Mouse (Mus musculus) neural tube, embryonic 12.5 days (tissue): ENCODE measurements around the gene Slc27a2. TPM values are rescaled to one million over a fixed set of nuclear protein-coding genes. Genes with fewer than 3 reads are reported as not detected.
"Not testable (repeated sequence)": the region's sequence is repeated elsewhere in the genome, so short reads cannot be mapped to it uniquely, and the experiment has no call there.

Source experiments
- ATAC-seq: fragments of 200-750 bp; cut with Nextera tagmentation; 2 replicates; pipeline ENCODE4 v1.8.0; 2017; ENCODE audit warnings: low read depth, mild to moderate bottlenecking, moderate TSS enrichment, moderate library complexity; ENCODE audit not compliant: low FRiP score
- H3K27ac ChIP-seq: fragments of 300-500 bp; sonication (generic); 2 replicates; pipeline ENCODE4 v1.5.1; 2016
- H3K27me3 ChIP-seq: fragments of 300-500 bp; sonication (generic); replicated peaks from 2 replicates; pipeline ENCODE4 v1.6.1; 2016; ENCODE audit warnings: mild to moderate bottlenecking
- H3K36me3 ChIP-seq: fragments of 300-500 bp; sonication (generic); 2 replicates; pipeline ENCODE4 v1.6.1; 2016; ENCODE audit warnings: mild to moderate bottlenecking
- H3K4me1 ChIP-seq: fragments of 300-500 bp; sonication (generic); 2 replicates; pipeline ENCODE4 v1.6.1; 2016
- H3K4me2 ChIP-seq: fragments of 300-500 bp; sonication (generic); replicated peaks from 2 replicates; pipeline ENCODE4 v1.6.1; 2016; ENCODE audit warnings: mild to moderate bottlenecking
- H3K4me3 ChIP-seq: fragments of 300-500 bp; sonication (generic); 2 replicates; pipeline ENCODE4 v1.5.1; 2016
- H3K9ac ChIP-seq: fragments of 300-500 bp; sonication (generic); 2 replicates; pipeline ENCODE4 v1.6.1; 2016; ENCODE audit warnings: mild to moderate bottlenecking
- H3K9me3 ChIP-seq: fragments of 300-500 bp; sonication (generic); 2 replicates; pipeline ENCODE4 v1.6.1; 2016; ENCODE audit warnings: mild to moderate bottlenecking
- WGBS: fragments of 180-500 bp; shearing (Covaris S2); methylation state at CpG from one replicate; pipeline ENCODE4 v1.1.7; 2016; 5-methylcytosine and 5-hydroxymethylcytosine counted together
- polyA plus RNA-seq: library from polyadenylated mRNA; unstranded; fragments of >200 nt; fragmentation: Nextera tagmentation; extraction: Ambion mirVana; gene quantifications from 2 replicates; pipeline ENCODE4 v1.2.1, GENCODE M21; 2016

Gene Slc27a2
- polyA plus RNA-seq, 1 experiment from 2014 or later: 1.9 TPM

GRCm38 (mm10) chr2:126596347-126597072 lies 44.3 kb downstream of the Slc27a2 start:
- no peaks in the 10 kb centered on the region for H3K9me3 ChIP-seq
- H3K36me3 ChIP-seq: no peaks in the 10 kb centered on the region
- no peaks in the 10 kb centered on the region for H3K27me3 ChIP-seq
- 91% methylated on average over 7 of the region's 7 CpGs for WGBS
- no peak overlapping the region for H3K4me2 ChIP-seq
- no peak overlapping the region for H3K27ac ChIP-seq
- H3K9ac ChIP-seq: no peak overlapping the region
- ATAC-seq: no peak
- H3K4me1 ChIP-seq: no peaks in the 10 kb centered on the region
- no peak overlapping the region for H3K4me3 ChIP-seq

GRCm38 (mm10) chr2:126597279-126598241 lies 45.4 kb downstream of the Slc27a2 start:
- Histone ChIP-seq H3K27me3 (no peaks in the 10 kb centered on the region), H3K4me1 (no peaks in the 10 kb centered on the region), H3K4me2 (no peak overlapping the region), H3K36me3 (no peaks in the 10 kb centered on the region), H3K9me3 (no peaks in the 10 kb centered on the region), H3K4me3 (no peak overlapping the region), H3K9ac (no peak overlapping the region), H3K27ac (no peak overlapping the region)
- no peak for ATAC-seq
- 88% methylated on average over 20 of the region's 20 CpGs for WGBS

GRCm38 (mm10) chr2:126598359-126598758 lies 46.2 kb downstream of the Slc27a2 start:
- ATAC-seq: no peak
- no peak overlapping the region for H3K4me2 ChIP-seq
- no peaks in the 10 kb centered on the region for H3K36me3 ChIP-seq
- no peak overlapping the region for H3K4me3 ChIP-seq
- H3K27me3 ChIP-seq: no peaks in the 10 kb centered on the region
- H3K27ac ChIP-seq: no peak overlapping the region
- no peaks in the 10 kb centered on the region for H3K4me1 ChIP-seq
- no peak overlapping the region for H3K9ac ChIP-seq
- H3K9me3 ChIP-seq: no peaks in the 10 kb centered on the region
- 74% methylated on average over 2 of the region's 2 CpGs for WGBS

GRCm38 (mm10) chr2:126599005-126599404 lies 46.8 kb downstream of the Slc27a2 start:
- Histone ChIP-seq H3K27me3 (no peaks in the 10 kb centered on the region), H3K4me1 (no peaks in the 10 kb centered on the region), H3K36me3 (no peaks in the 10 kb centered on the region), H3K9ac (no peak overlapping the region), H3K27ac (no peak overlapping the region), H3K9me3 (no peaks in the 10 kb centered on the region), H3K4me3 (no peak overlapping the region), H3K4me2 (no peak overlapping the region)
- ATAC-seq: no peak
- 12% methylated on average over 3 of the region's 3 CpGs for WGBS

GRCm38 (mm10) chr2:126600533-126600932 lies 48.3 kb downstream of the Slc27a2 start:
- Histone ChIP-seq H3K36me3 (no peaks in the 10 kb centered on the region), H3K4me2 (no peak overlapping the region), H3K9ac (no peak overlapping the region), H3K27ac (no peak overlapping the region), H3K4me1 (no peaks in the 10 kb centered on the region), H3K4me3 (no peak overlapping the region), H3K9me3 (no peaks in the 10 kb centered on the region), H3K27me3 (no peaks in the 10 kb centered on the region)
- 79% methylated on average over 14 of the region's 14 CpGs for WGBS
- ATAC-seq: no peak

GRCm38 (mm10) chr2:126601918-126602600 lies 49.9 kb downstream of the Slc27a2 start:
- ATAC-seq: no peak
- Histone ChIP-seq H3K27ac (no peak overlapping the region), H3K9ac (no peak overlapping the region), H3K36me3 (no peaks in the 10 kb centered on the region), H3K9me3 (no peaks in the 10 kb centered on the region), H3K27me3 (no peaks in the 10 kb centered on the region), H3K4me1 (no peaks in the 10 kb centered on the region), H3K4me3 (no peak overlapping the region), H3K4me2 (no peak overlapping the region)
- 86% methylated on average over 14 of the region's 14 CpGs for WGBS

- no peak for ATAC-seq
- no peaks in the 10 kb centered on the region for H3K36me3 ChIP-seq
- H3K4me1 ChIP-seq: no peaks in the 10 kb centered on the region
- no peaks in the 10 kb centered on the region for H3K27me3 ChIP-seq
- no peak overlapping the region for H3K27ac ChIP-seq
- H3K4me3 ChIP-seq: no peak overlapping the region
- H3K9me3 ChIP-seq: no peaks in the 10 kb centered on the region
- 89% methylated on average over 15 of the region's 15 CpGs for WGBS
- H3K9ac ChIP-seq: no peak overlapping the region
- no peak overlapping the region for H3K4me2 ChIP-seq
Observed at GRCm38 (mm10) chr2:126606061-126606687, 54.0 kb downstream of the Slc27a2 start.

GRCm38 (mm10) chr2:126606688-126607062 lies 54.5 kb downstream of the Slc27a2 start:
- no peak overlapping the region for H3K9ac ChIP-seq
- H3K9me3 ChIP-seq: no peaks in the 10 kb centered on the region

GRCm38 (mm10) chr2:126607553-126608203 lies 55.5 kb downstream of the Slc27a2 start:
- no peaks in the 10 kb centered on the region for H3K9me3 ChIP-seq
- no peaks in the 10 kb centered on the region for H3K4me1 ChIP-seq
- no peak overlapping the region for H3K4me3 ChIP-seq
- no peak overlapping the region for H3K9ac ChIP-seq
- H3K27ac ChIP-seq: no peak overlapping the region
- WGBS: 84% methylated on average over 10 of the region's 10 CpGs
- ATAC-seq: no peak
- no peaks in the 10 kb centered on the region for H3K27me3 ChIP-seq
- H3K4me2 ChIP-seq: no peak overlapping the region
- H3K36me3 ChIP-seq: no peaks in the 10 kb centered on the region

More at GRCm38 (mm10) chr2:126606688-126607062, 54.5 kb downstream of the Slc27a2 start:
- Histone ChIP-seq H3K4me3 (no peak overlapping the region), H3K4me1 (no peaks in the 10 kb centered on the region), H3K27ac (no peak overlapping the region), H3K27me3 (no peaks in the 10 kb centered on the region), H3K4me2 (no peak overlapping the region), H3K36me3 (no peaks in the 10 kb centered on the region)
- 82% methylated on average over 4 of the region's 4 CpGs for WGBS
- ATAC-seq: no peak

GRCm38 (mm10) chr2:126609600-126609999 lies 57.4 kb downstream of the Slc27a2 start:
- 79% methylated on average over 12 of the region's 12 CpGs for WGBS
- H3K4me3 ChIP-seq, H3K36me3 ChIP-seq, H3K4me2 ChIP-seq, H3K9me3 ChIP-seq, H3K27me3 ChIP-seq, H3K27ac ChIP-seq, ATAC-seq, H3K9ac ChIP-seq, H3K4me1 ChIP-seq: not testable (repeated sequence)

GRCm38 (mm10) chr2:126615355-126615754 lies 63.1 kb downstream of the Slc27a2 start:
- no peaks in the 10 kb centered on the region for H3K4me1 ChIP-seq

More at GRCm38 (mm10) chr2:126615355-126615754, 63.1 kb downstream of the Slc27a2 start:
- no peaks in the 10 kb centered on the region for H3K9me3 ChIP-seq
- H3K9ac ChIP-seq: no peak overlapping the region
- no peaks in the 10 kb centered on the region for H3K36me3 ChIP-seq
- no peak overlapping the region for H3K4me2 ChIP-seq
- ATAC-seq: no peak
- no peaks in the 10 kb centered on the region; the same call in 1 of the 2 replicates for H3K27me3 ChIP-seq
- no peak overlapping the region for H3K27ac ChIP-seq
- H3K4me3 ChIP-seq: no peak overlapping the region
- 86% methylated on average over 3 of the region's 3 CpGs for WGBS
